Mouse (Mus musculus): ENCODE results near the gene Mcee. TPM values are rescaled to one million over a fixed set of nuclear protein-coding genes. Genes with fewer than 3 reads are reported as not detected.
A peak's percentile ranks its signal among the peaks of the same experiment; 100 is the strongest.

Mcee gene
- polyA plus RNA-seq (2015; fragmentation: Nextera tagmentation; extraction: Ambion mirVana), result 39.1 and 44.9 TPM in 2 replicates

GRCm38 (mm10) chr7:64392122-64392818 is at the start of gene Mcee, which contains the start of gene Mphosph10:
Mcee (plus strand) TSS chr7:64392607.
Mphosph10 (minus strand) TSS chr7:64392268.
- ATAC-seq, result peak; percentile 98
- H3K27me3 ChIP-seq, result no peaks in the 10 kb centered on the region
- H3K9me3 ChIP-seq (replicated peaks), result no peaks in the 10 kb centered on the region
- H3K9ac ChIP-seq, result peak within 1 kb of the TSS; percentile 79
- H3K27ac ChIP-seq, result peak within 1 kb of the TSS; percentile 37
- under 1% methylated on average over 54 of the region's 54 CpGs for WGBS
- H3K4me2 ChIP-seq, result peak within 1 kb of the TSS; percentile 99
- H3K4me1 ChIP-seq, result peaks cover 19% of the 10 kb centered on the region
- H3K36me3 ChIP-seq (ENCODE audit: poor library complexity, severe bottlenecking), result peaks cover 25% of the 10 kb centered on the region
- peak within 1 kb of the TSS; percentile 78 for H3K4me3 ChIP-seq

DNA sequence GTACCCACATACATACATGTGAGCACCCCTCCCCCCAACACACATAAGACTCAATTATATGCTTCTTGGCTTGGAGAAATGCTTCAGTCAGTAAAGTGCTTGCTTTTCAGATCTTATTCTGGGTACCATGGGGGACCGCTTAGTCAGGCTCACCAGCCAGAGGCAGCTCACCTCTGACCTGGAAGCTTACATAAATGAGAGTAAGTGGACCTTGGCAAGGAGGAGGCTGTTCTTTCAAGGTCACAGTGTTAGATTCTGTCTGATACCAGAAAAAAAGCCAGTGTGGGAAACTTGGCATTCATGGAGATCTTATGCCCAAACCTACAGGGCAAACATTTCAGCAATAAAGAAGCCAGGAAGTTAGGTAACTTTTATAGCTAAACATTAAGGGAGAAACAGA is 44.6 kb upstream of the Mcee start:
- Histone ChIP-seq H3K4me2 (no peak overlapping the region), H3K36me3 (ENCODE audit: poor library complexity, severe bottlenecking) (peaks cover 37% of the 10 kb centered on the region), H3K27me3 (no peaks in the 10 kb centered on the region), H3K4me3 (no peak overlapping the region), H3K9me3 (replicated peaks) (no peaks in the 10 kb centered on the region), H3K9ac (no peak overlapping the region), H3K4me1 (peaks cover 11% of the 10 kb centered on the region), H3K27ac (no peak overlapping the region)
- WGBS, result 97% methylated on average over 1 of the region's 1 CpGs
- ATAC-seq, result no peak

GRCm38 (mm10) chr7:64349147-64349861 is 43.1 kb upstream of the Mcee start:
- Histone ChIP-seq H3K9ac (no peak overlapping the region), H3K27ac (0 out of 2 replicates have a peak overlapping the region, but pooled peaks have one; percentile 54), H3K36me3 (ENCODE audit: poor library complexity, severe bottlenecking) (peaks cover 49% of the 10 kb centered on the region), H3K27me3 (no peaks in the 10 kb centered on the region), H3K4me3 (no peak overlapping the region), H3K4me1 (peaks cover 16% of the 10 kb centered on the region), H3K9me3 (replicated peaks) (no peaks in the 10 kb centered on the region), H3K4me2 (no peak overlapping the region)
- peak; percentile 59; the same call in 1 of the 2 replicates for ATAC-seq
- WGBS, result 83% methylated on average over 15 of the region's 15 CpGs

DNA sequence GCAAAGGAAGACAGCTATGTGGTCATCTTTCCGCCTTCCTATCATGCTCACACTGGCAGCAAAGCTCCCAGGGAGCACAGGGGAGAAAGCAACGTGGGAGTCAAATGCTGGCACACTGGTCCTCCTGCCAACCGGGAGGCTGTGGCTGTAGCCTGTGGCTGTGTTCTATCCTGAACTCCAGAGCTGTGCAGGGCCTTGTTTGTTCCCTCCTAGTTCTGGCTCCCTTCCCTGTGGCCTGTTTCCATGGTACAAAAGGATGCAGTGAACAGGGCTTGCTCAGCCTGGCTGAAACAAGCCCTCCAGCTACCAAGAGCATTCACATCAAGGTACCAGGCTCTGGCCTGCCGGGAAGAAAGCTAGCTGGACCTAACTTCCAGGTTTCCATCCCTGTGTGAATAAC is 41.3 kb upstream of the Mcee start:
- no peak overlapping the region for H3K4me2 ChIP-seq
- H3K27me3 ChIP-seq, result no peaks in the 10 kb centered on the region
- peaks cover 43% of the 10 kb centered on the region for H3K36me3 ChIP-seq (ENCODE audit: poor library complexity, severe bottlenecking)
- ATAC-seq, result peak; percentile 78
- H3K27ac ChIP-seq, result no peak overlapping the region
- peaks cover 22% of the 10 kb centered on the region for H3K4me1 ChIP-seq
- H3K9me3 ChIP-seq (replicated peaks), result no peaks in the 10 kb centered on the region
- no peak overlapping the region for H3K4me3 ChIP-seq
- 80% methylated on average over 4 of the region's 4 CpGs for WGBS
- 0 out of 2 replicates have a peak overlapping the region, but pooled peaks have one; percentile 8 for H3K9ac ChIP-seq

- H3K27me3 ChIP-seq, result no peaks in the 10 kb centered on the region
- no peak overlapping the region; the same call in 1 of the 2 replicates for H3K27ac ChIP-seq
- H3K36me3 ChIP-seq (ENCODE audit: poor library complexity, severe bottlenecking), result peaks cover 44% of the 10 kb centered on the region
- no peaks in the 10 kb centered on the region for H3K9me3 ChIP-seq (replicated peaks)
- H3K4me1 ChIP-seq, result peaks cover 22% of the 10 kb centered on the region
- no peak for ATAC-seq
- H3K4me3 ChIP-seq, result no peak overlapping the region
- H3K4me2 ChIP-seq, result no peak overlapping the region
- WGBS, result 22% methylated on average over 14 of the region's 14 CpGs
- H3K9ac ChIP-seq, result no peak overlapping the region
Observed at GRCm38 (mm10) chr7:64354206-64354605, 38.2 kb upstream of the Mcee start.

- WGBS, result 94% methylated on average over 5 of the region's 5 CpGs
- peaks cover 58% of the 10 kb centered on the region for H3K36me3 ChIP-seq (ENCODE audit: poor library complexity, severe bottlenecking)
- H3K9ac ChIP-seq, result no peak overlapping the region
- H3K27me3 ChIP-seq, result no peaks in the 10 kb centered on the region
- ATAC-seq, result no peak
- H3K27ac ChIP-seq, result no peak overlapping the region
- H3K9me3 ChIP-seq (replicated peaks), result no peaks in the 10 kb centered on the region
- H3K4me1 ChIP-seq, result peaks cover 11% of the 10 kb centered on the region
- H3K4me3 ChIP-seq, result no peak overlapping the region
- H3K4me2 ChIP-seq, result no peak overlapping the region
Observed at GRCm38 (mm10) chr7:64356661-64357060, 35.7 kb upstream of the Mcee start.

DNA sequence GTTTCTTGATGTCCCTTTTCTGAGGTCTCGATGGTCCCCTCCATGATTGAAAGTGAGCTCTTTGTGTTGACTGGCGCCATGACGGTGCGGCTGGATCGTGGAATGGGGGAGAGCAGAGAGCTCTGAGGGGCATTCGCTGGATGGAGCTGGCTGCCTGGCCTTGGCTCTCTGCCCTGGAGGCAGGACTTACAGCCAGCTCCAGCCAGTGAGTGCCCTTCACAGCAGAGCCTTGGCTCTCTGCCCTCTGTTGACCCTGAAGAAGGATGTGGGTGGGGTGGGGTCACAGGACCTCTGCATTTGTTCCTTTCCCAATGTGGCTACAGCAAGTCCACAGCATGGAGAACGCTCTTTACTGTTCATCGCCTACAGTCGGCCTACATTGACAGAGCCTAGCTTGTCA is 35.0 kb upstream of the Mcee start:
- Histone ChIP-seq H3K9ac (no peak overlapping the region), H3K27ac (no peak overlapping the region), H3K4me1 (peaks cover 11% of the 10 kb centered on the region), H3K4me2 (no peak overlapping the region), H3K27me3 (no peaks in the 10 kb centered on the region), H3K9me3 (replicated peaks) (no peaks in the 10 kb centered on the region), H3K36me3 (ENCODE audit: poor library complexity, severe bottlenecking) (peaks cover 65% of the 10 kb centered on the region), H3K4me3 (no peak overlapping the region)
- WGBS, result 86% methylated on average over 9 of the region's 9 CpGs
- no peak for ATAC-seq

DNA sequence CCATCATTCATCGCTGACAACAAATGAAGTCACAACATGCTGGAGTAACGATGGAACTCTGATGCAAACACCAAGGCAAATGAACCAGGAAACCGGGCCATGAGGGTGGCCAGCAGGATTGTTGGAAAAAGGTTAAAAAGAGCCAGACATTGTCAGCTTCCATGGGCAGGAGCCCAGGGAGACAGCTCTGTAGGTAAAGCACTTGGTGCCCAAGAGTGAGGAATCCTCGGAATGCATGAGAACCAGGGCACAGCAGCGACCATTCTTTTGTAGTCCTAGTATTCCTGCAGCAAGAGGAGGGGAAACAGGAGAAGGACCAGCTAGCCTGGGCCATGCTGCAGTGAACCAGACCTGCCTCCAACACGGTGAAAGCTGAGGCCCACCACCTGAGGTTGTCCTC is 33.7 kb upstream of the Mcee start:
- 87% methylated on average over 6 of the region's 6 CpGs for WGBS
- Histone ChIP-seq H3K4me3 (no peak overlapping the region), H3K4me1 (peaks cover 11% of the 10 kb centered on the region), H3K36me3 (ENCODE audit: poor library complexity, severe bottlenecking) (peaks cover 65% of the 10 kb centered on the region), H3K4me2 (no peak overlapping the region), H3K27ac (no peak overlapping the region), H3K27me3 (no peaks in the 10 kb centered on the region), H3K9ac (no peak overlapping the region), H3K9me3 (replicated peaks) (no peaks in the 10 kb centered on the region)
- ATAC-seq, result no peak

- WGBS, result 91% methylated on average over 20 of the region's 20 CpGs
- Histone ChIP-seq H3K36me3 (ENCODE audit: poor library complexity, severe bottlenecking) (peaks cover 76% of the 10 kb centered on the region), H3K4me1 (no peaks in the 10 kb centered on the region), H3K27me3 (no peaks in the 10 kb centered on the region), H3K9ac (no peak overlapping the region), H3K27ac (no peak overlapping the region), H3K4me2 (no peak overlapping the region), H3K4me3 (no peak overlapping the region), H3K9me3 (replicated peaks) (no peaks in the 10 kb centered on the region)
- no peak for ATAC-seq
Observed at GRCm38 (mm10) chr7:64359943-64360585, 32.3 kb upstream of the Mcee start.

DNA sequence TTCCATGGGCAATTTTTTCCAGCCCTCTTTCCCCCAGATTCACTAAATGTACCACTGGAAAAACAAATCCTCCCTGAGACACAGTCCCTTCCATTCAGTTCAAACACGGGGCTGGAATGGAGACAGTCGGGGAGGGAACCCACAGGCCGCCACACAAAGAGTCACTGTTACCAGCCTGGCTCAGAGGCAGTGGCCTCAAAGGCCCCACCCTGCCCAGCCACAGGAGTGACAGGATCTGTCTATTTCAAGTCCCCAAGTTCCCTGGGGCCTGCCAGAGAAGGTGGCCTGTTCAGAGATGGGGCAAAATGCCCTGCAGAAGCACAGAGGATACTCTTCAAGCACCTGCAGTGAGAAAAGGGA is 31.8 kb upstream of the Mcee start:
- WGBS, result 63% methylated on average over 3 of the region's 3 CpGs

DNA sequence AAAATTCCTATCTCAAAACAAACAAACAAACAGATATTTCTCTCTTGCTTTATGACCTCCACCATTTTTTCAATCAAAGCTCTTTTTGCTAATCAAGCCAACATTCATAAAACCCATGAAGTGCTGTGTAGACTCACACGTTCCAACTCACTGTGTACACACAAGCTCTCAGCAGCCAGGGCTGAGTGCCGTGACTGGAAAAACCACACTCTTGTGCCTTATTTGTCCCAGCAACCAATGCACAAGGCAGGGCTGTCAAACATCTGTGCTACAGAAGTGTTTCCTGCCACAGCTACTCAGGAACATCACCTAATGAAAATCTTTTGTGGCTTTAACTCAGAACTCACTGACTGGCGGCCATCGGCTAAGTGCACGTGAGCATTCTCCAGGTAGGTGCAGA is 26.5 kb upstream of the Mcee start:
- Histone ChIP-seq H3K27me3 (no peaks in the 10 kb centered on the region), H3K36me3 (ENCODE audit: poor library complexity, severe bottlenecking) (peaks cover 86% of the 10 kb centered on the region), H3K4me2 (no peak overlapping the region), H3K27ac (no peak overlapping the region), H3K4me1 (no peaks in the 10 kb centered on the region), H3K9ac (no peak overlapping the region), H3K9me3 (replicated peaks) (no peaks in the 10 kb centered on the region), H3K4me3 (no peak overlapping the region)
- ATAC-seq, result no peak
- 96% methylated on average over 5 of the region's 5 CpGs for WGBS

More for the DNA sequence above, 31.8 kb upstream of the Mcee start:
- H3K36me3 ChIP-seq (ENCODE audit: poor library complexity, severe bottlenecking), result peaks cover 80% of the 10 kb centered on the region
- H3K27me3 ChIP-seq, result no peaks in the 10 kb centered on the region
- no peaks in the 10 kb centered on the region for H3K9me3 ChIP-seq (replicated peaks)
- H3K4me2 ChIP-seq, result no peak overlapping the region
- H3K4me3 ChIP-seq, result no peak overlapping the region
- no peaks in the 10 kb centered on the region for H3K4me1 ChIP-seq
- ATAC-seq, result no peak
- no peak overlapping the region for H3K9ac ChIP-seq
- no peak overlapping the region for H3K27ac ChIP-seq

DNA sequence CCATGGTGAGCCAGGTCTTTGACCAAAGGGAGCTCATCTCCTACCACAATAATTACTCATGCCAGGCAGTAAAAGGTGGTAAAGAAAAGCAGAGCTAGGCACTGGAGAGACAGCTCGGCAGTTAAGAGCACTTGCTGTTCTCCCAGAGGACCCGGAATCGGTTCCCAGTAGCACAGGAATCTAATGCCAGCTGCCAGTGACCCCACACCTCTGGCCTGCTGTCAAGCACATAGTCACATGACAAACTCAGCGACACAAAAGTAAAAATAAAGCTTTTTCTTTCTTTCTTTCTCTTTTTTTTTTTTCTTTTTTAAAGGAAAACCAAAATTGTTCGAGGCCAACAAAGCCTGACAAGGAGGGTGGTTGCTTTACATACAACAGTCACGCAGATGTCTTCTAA is 22.6 kb upstream of the Mcee start:
- Histone ChIP-seq H3K4me1 (peaks cover 10% of the 10 kb centered on the region), H3K27ac (no peak overlapping the region), H3K4me3 (no peak overlapping the region), H3K36me3 (ENCODE audit: poor library complexity, severe bottlenecking) (peaks cover 51% of the 10 kb centered on the region), H3K4me2 (no peak overlapping the region), H3K27me3 (no peaks in the 10 kb centered on the region), H3K9me3 (replicated peaks) (no peaks in the 10 kb centered on the region), H3K9ac (no peak overlapping the region)
- WGBS, result 90% methylated on average over 6 of the region's 6 CpGs
- no peak for ATAC-seq

Measured in forebrain, embryonic 13.5 days (tissue).